Mouse (Mus musculus) hindbrain, embryonic 11.5 days (tissue): Measurements from ENCODE around the gene Pgm5. TPM values are rescaled to one million over a fixed set of nuclear protein-coding genes. Genes with fewer than 3 reads are reported as not detected.

Source experiments
- ATAC-seq: fragments of 200-750 bp; cut with Nextera tagmentation; 2 replicates; pipeline ENCODE4 v1.8.0; 2017; ENCODE audit warnings: mild to moderate bottlenecking, moderate TSS enrichment, moderate library complexity; ENCODE audit not compliant: low FRiP score
- DNase-seq: peaks from one replicate; pipeline ENCODE4 v3.0.0-alpha.2; 2015; ENCODE audit warnings: low spot score
- H3K27ac ChIP-seq: fragments of 300-500 bp; sonication (generic); 2 replicates; pipeline ENCODE4 v1.5.1; 2014; ENCODE audit warnings: mild to moderate bottlenecking, low read depth, low read length
- H3K27me3 ChIP-seq: fragments of 300-500 bp; sonication (generic); 2 replicates; pipeline ENCODE4 v1.6.1; 2014; ENCODE audit warnings: mild to moderate bottlenecking, low read length, moderate library complexity, mixed read lengths; ENCODE audit not compliant: control insufficient read depth, insufficient read depth
- H3K36me3 ChIP-seq: fragments of 300-500 bp; sonication (generic); 2 replicates; pipeline ENCODE4 v1.6.1; 2014; ENCODE audit warnings: mild to moderate bottlenecking, low read length, moderate library complexity, mixed read lengths; ENCODE audit not compliant: control insufficient read depth, insufficient read depth
- H3K4me1 ChIP-seq: fragments of 300-500 bp; sonication (generic); replicated peaks from 2 replicates; pipeline ENCODE4 v1.6.1; 2014; ENCODE audit warnings: low read length, mixed read lengths; ENCODE audit not compliant: control insufficient read depth, insufficient read depth
- H3K4me2 ChIP-seq: fragments of 300-500 bp; sonication (generic); replicated peaks from 2 replicates; pipeline ENCODE4 v1.6.1; 2014; ENCODE audit warnings: mild to moderate bottlenecking, low read depth, low read length
- H3K4me3 ChIP-seq: fragments of 300-500 bp; sonication (generic); 2 replicates; pipeline ENCODE4 v1.5.1; 2014; ENCODE audit warnings: low read depth, low read length
- H3K9ac ChIP-seq: fragments of 300-500 bp; sonication (generic); 2 replicates; pipeline ENCODE4 v1.6.1; 2014; ENCODE audit warnings: low read depth, low read length
- H3K9me3 ChIP-seq: fragments of 300-500 bp; sonication (generic); 2 replicates; pipeline ENCODE4 v1.6.1; 2016; ENCODE audit warnings: low read length; ENCODE audit not compliant: control insufficient read depth
- WGBS: fragments of 180-500 bp; shearing (Covaris S2); extraction: QIAGEN DNeasy Blood & Tissue Kit; methylation state at CpG from one replicate; pipeline ENCODE4 v1.1.7; 2014; 5-methylcytosine and 5-hydroxymethylcytosine counted together
- polyA plus RNA-seq: library from polyadenylated mRNA; unstranded; fragments of >200 nt; fragmentation: Nextera tagmentation; extraction: Ambion mirVana; gene quantifications from 2 replicates; pipeline ENCODE4 v1.2.1, GENCODE M21; 2014

The Pgm5 gene
- polyA plus RNA-seq, 1 experiment from 2014 or later, result 1.2 TPM

GRCm38 (mm10) chr19:24698651-24699050, 163.0 kb downstream of the Pgm5 start:
- no peak for ATAC-seq
- no peaks in the 10 kb centered on the region for H3K27me3 ChIP-seq
- WGBS, result 66% methylated on average over 5 of the region's 5 CpGs
- H3K4me3 ChIP-seq, result no peak overlapping the region
- no peak for DNase-seq
- H3K4me2 ChIP-seq, result no peak overlapping the region
- H3K27ac ChIP-seq, result no peak overlapping the region
- H3K36me3 ChIP-seq, result no peaks in the 10 kb centered on the region
- H3K4me1 ChIP-seq, result no peaks in the 10 kb centered on the region
- no peak overlapping the region for H3K9ac ChIP-seq
- no peaks in the 10 kb centered on the region for H3K9me3 ChIP-seq

GRCm38 (mm10) chr19:24697946-24698345, 163.7 kb downstream of the Pgm5 start:
- Histone ChIP-seq H3K4me3 (no peak overlapping the region), H3K9ac (no peak overlapping the region), H3K27ac (no peak overlapping the region), H3K4me1 (no peaks in the 10 kb centered on the region), H3K27me3 (no peaks in the 10 kb centered on the region), H3K4me2 (no peak overlapping the region), H3K9me3 (no peaks in the 10 kb centered on the region), H3K36me3 (no peaks in the 10 kb centered on the region)
- ATAC-seq, result no peak
- DNase-seq, result no peak
- WGBS, result 41% methylated on average over 1 of the region's 1 CpGs

- WGBS, result 90% methylated on average over 2 of the region's 2 CpGs
- Histone ChIP-seq H3K4me1 (no peaks in the 10 kb centered on the region), H3K9me3 (no peaks in the 10 kb centered on the region), H3K27ac (no peak overlapping the region), H3K4me3 (no peak overlapping the region), H3K9ac (no peak overlapping the region), H3K27me3 (no peaks in the 10 kb centered on the region), H3K4me2 (no peak overlapping the region), H3K36me3 (no peaks in the 10 kb centered on the region)
- DNase-seq, result no peak
- no peak for ATAC-seq
Measured at GRCm38 (mm10) chr19:24692691-24693090, 169.0 kb downstream of the Pgm5 start.

GRCm38 (mm10) chr19:24689531-24689930, 172.1 kb downstream of the Pgm5 start:
- 91% methylated on average over 4 of the region's 4 CpGs for WGBS

GRCm38 (mm10) chr19:24688327-24688726, 173.3 kb downstream of the Pgm5 start:
- ATAC-seq (no peak), DNase-seq (no peak)
- Histone ChIP-seq H3K9me3 (no peaks in the 10 kb centered on the region), H3K27me3 (no peaks in the 10 kb centered on the region), H3K4me2 (no peak overlapping the region), H3K27ac (no peak overlapping the region), H3K4me1 (no peaks in the 10 kb centered on the region), H3K4me3 (no peak overlapping the region), H3K9ac (no peak overlapping the region), H3K36me3 (no peaks in the 10 kb centered on the region)
- WGBS, result 89% methylated on average over 6 of the region's 6 CpGs

More at GRCm38 (mm10) chr19:24689531-24689930, 172.1 kb downstream of the Pgm5 start:
- DNase-seq (no peak), ATAC-seq (no peak)
- Histone ChIP-seq H3K4me2 (no peak overlapping the region), H3K9me3 (no peaks in the 10 kb centered on the region), H3K27ac (no peak overlapping the region), H3K36me3 (no peaks in the 10 kb centered on the region), H3K9ac (no peak overlapping the region), H3K4me1 (no peaks in the 10 kb centered on the region), H3K27me3 (no peaks in the 10 kb centered on the region), H3K4me3 (no peak overlapping the region)

- Histone ChIP-seq H3K27me3 (no peaks in the 10 kb centered on the region), H3K36me3 (no peaks in the 10 kb centered on the region), H3K4me2 (no peak overlapping the region), H3K4me1 (no peaks in the 10 kb centered on the region), H3K4me3 (no peak overlapping the region), H3K27ac (no peak overlapping the region), H3K9ac (no peak overlapping the region), H3K9me3 (no peaks in the 10 kb centered on the region)
- WGBS, result 93% methylated on average over 10 of the region's 10 CpGs
- DNase-seq (no peak), ATAC-seq (no peak)
Measured at GRCm38 (mm10) chr19:24686411-24686810, 175.2 kb downstream of the Pgm5 start.

- no peak overlapping the region for H3K27ac ChIP-seq
- H3K27me3 ChIP-seq, result no peaks in the 10 kb centered on the region
- no peaks in the 10 kb centered on the region for H3K4me1 ChIP-seq
- no peaks in the 10 kb centered on the region for H3K9me3 ChIP-seq
- no peak overlapping the region for H3K9ac ChIP-seq
- H3K36me3 ChIP-seq, result no peaks in the 10 kb centered on the region
- H3K4me2 ChIP-seq, result no peak overlapping the region
- no peak for ATAC-seq
- H3K4me3 ChIP-seq, result no peak overlapping the region
- WGBS, result 67% methylated on average over 12 of the region's 12 CpGs
- no peak for DNase-seq
Measured at GRCm38 (mm10) chr19:24683016-24683720, 178.5 kb downstream of the Pgm5 start.

- no peak overlapping the region for H3K4me2 ChIP-seq
- ATAC-seq (no peak), DNase-seq (no peak)
- 69% methylated on average over 8 of the region's 8 CpGs for WGBS
- H3K4me1 ChIP-seq, result no peaks in the 10 kb centered on the region
- H3K27ac ChIP-seq, result no peak overlapping the region
- no peak overlapping the region for H3K4me3 ChIP-seq
- no peak overlapping the region for H3K9ac ChIP-seq
- H3K27me3 ChIP-seq, result no peaks in the 10 kb centered on the region
- no peaks in the 10 kb centered on the region for H3K9me3 ChIP-seq
- H3K36me3 ChIP-seq, result no peaks in the 10 kb centered on the region
Measured at GRCm38 (mm10) chr19:24677242-24677984, 184.2 kb downstream of the Pgm5 start.

GRCm38 (mm10) chr19:24676429-24676828, 185.2 kb downstream of the Pgm5 start:
- no peak for DNase-seq
- H3K9me3 ChIP-seq, result no peaks in the 10 kb centered on the region
- H3K36me3 ChIP-seq, result no peaks in the 10 kb centered on the region
- no peak overlapping the region for H3K4me2 ChIP-seq
- ATAC-seq, result no peak
- 90% methylated on average over 7 of the region's 7 CpGs for WGBS
- H3K27ac ChIP-seq, result no peak overlapping the region
- H3K9ac ChIP-seq, result no peak overlapping the region
- no peaks in the 10 kb centered on the region for H3K4me1 ChIP-seq
- H3K27me3 ChIP-seq, result no peaks in the 10 kb centered on the region
- no peak overlapping the region for H3K4me3 ChIP-seq
